Mouse (Mus musculus) megakaryocyte, embryonic 14.5 days (primary cell): Measurements from ENCODE around the gene Ube2o. TPM values are rescaled to one million over a fixed set of nuclear protein-coding genes. Genes with fewer than 3 reads are reported as not detected.

Source experiments
- H3K27me3 ChIP-seq: replicated peaks from 2 replicates; pipeline ENCODE3; 2012; ENCODE audit warnings: inconsistent platforms
- H3K36me3 ChIP-seq: replicated peaks from 2 replicates; pipeline ENCODE3; 2012; ENCODE audit warnings: low read length, inconsistent platforms, mixed read lengths
- H3K4me1 ChIP-seq: 2 replicates; pipeline ENCODE4 v1.6.1; 2012; ENCODE audit warnings: inconsistent platforms
- H3K4me3 ChIP-seq: replicated peaks from 2 replicates; pipeline ENCODE3; 2012; ENCODE audit warnings: moderate library complexity, mild to moderate bottlenecking, inconsistent platforms
- H3K9me3 ChIP-seq: 2 replicates; pipeline ENCODE4 v1.6.1; 2012; ENCODE audit warnings: inconsistent platforms
- FLI1 ChIP-seq: IDR thresholded peaks from 2 replicates; pipeline ENCODE4 v1.6.1; 2012; ENCODE audit warnings: low read length, inconsistent platforms, mixed read lengths
- GATA1 ChIP-seq: IDR thresholded peaks from 3 replicates; pipeline ENCODE4 v1.6.1; 2012; ENCODE audit warnings: mixed read lengths, low read length, inconsistent platforms, borderline replicate concordance
- polyA plus RNA-seq: library from polyadenylated mRNA; stranded (reverse); fragments of >175 nt; gene quantifications from 2 replicates; pipeline ENCODE4 v1.2.3, GENCODE M21; 2012; ENCODE audit warnings: low replicate concordance; ENCODE audit not compliant: insufficient read depth

The Ube2o gene
- polyA plus RNA-seq, 1 experiment, result 115 TPM

GRCm38 (mm10) chr11:116518482-116518881 lies 62.8 kb downstream of the Ube2o start:
- Histone ChIP-seq H3K36me3 (no peaks in the 10 kb centered on the region), H3K9me3 (no peaks in the 10 kb centered on the region), H3K27me3 (peaks cover 70% of the 10 kb centered on the region), H3K4me3 (no peak overlapping the region), H3K4me1 (peaks cover 12% of the 10 kb centered on the region)
- TF ChIP-seq GATA1, result no peak

- Histone ChIP-seq H3K4me1 (no peaks in the 10 kb centered on the region), H3K9me3 (peaks cover 18% of the 10 kb centered on the region), H3K4me3 (no peak overlapping the region), H3K36me3 (no peaks in the 10 kb centered on the region), H3K27me3 (peaks cover 72% of the 10 kb centered on the region)
- no peak for TF ChIP-seq GATA1
- TF ChIP-seq FLI1, result no peak
Observed at GRCm38 (mm10) chr11:116515330-116516020, 65.8 kb downstream of the Ube2o start.

GRCm38 (mm10) chr11:116513531-116514038 lies 67.7 kb downstream of the Ube2o start:
- Histone ChIP-seq H3K36me3 (no peaks in the 10 kb centered on the region), H3K27me3 (peaks cover 63% of the 10 kb centered on the region), H3K4me3 (no peak overlapping the region), H3K9me3 (peaks cover 23% of the 10 kb centered on the region), H3K4me1 (no peaks in the 10 kb centered on the region)
- TF ChIP-seq GATA1, result no peak
- no peak for TF ChIP-seq FLI1

GRCm38 (mm10) chr11:116512987-116513386 lies 68.3 kb downstream of the Ube2o start:
- Histone ChIP-seq H3K27me3 (peaks cover 61% of the 10 kb centered on the region), H3K4me1 (no peaks in the 10 kb centered on the region), H3K4me3 (no peak overlapping the region), H3K9me3 (peaks cover 25% of the 10 kb centered on the region), H3K36me3 (no peaks in the 10 kb centered on the region)
- TF ChIP-seq GATA1, result no peak
- no peak for TF ChIP-seq FLI1

- peaks cover 30% of the 10 kb centered on the region for H3K9me3 ChIP-seq
- H3K4me1 ChIP-seq, result no peaks in the 10 kb centered on the region
- TF ChIP-seq FLI1, result no peak
- TF ChIP-seq GATA1, result no peak
- no peak overlapping the region for H3K4me3 ChIP-seq
- H3K36me3 ChIP-seq, result no peaks in the 10 kb centered on the region
- H3K27me3 ChIP-seq, result peaks cover 62% of the 10 kb centered on the region
Observed at GRCm38 (mm10) chr11:116512154-116512553, 69.1 kb downstream of the Ube2o start.

GRCm38 (mm10) chr11:116511301-116511868 lies 69.9 kb downstream of the Ube2o start:
- peaks cover 30% of the 10 kb centered on the region for H3K9me3 ChIP-seq
- peaks cover 58% of the 10 kb centered on the region for H3K27me3 ChIP-seq
- TF ChIP-seq FLI1 (no peak), GATA1 (no peak)
- H3K36me3 ChIP-seq, result no peaks in the 10 kb centered on the region
- H3K4me1 ChIP-seq, result peaks cover under 1% of the 10 kb centered on the region; the same call in 1 of the 2 replicates
- H3K4me3 ChIP-seq, result no peak overlapping the region

GRCm38 (mm10) chr11:116508689-116509088 lies 72.6 kb downstream of the Ube2o start:
- TF ChIP-seq FLI1 (no peak), GATA1 (no peak)
- Histone ChIP-seq H3K4me1 (peaks cover 3% of the 10 kb centered on the region; the same call in 1 of the 2 replicates), H3K4me3 (no peak overlapping the region), H3K9me3 (peaks cover 30% of the 10 kb centered on the region), H3K36me3 (no peaks in the 10 kb centered on the region), H3K27me3 (peaks cover 58% of the 10 kb centered on the region)

- Histone ChIP-seq H3K27me3 (peaks cover 37% of the 10 kb centered on the region), H3K9me3 (peaks cover 20% of the 10 kb centered on the region), H3K36me3 (no peaks in the 10 kb centered on the region), H3K4me1 (peaks cover 5% of the 10 kb centered on the region), H3K4me3 (no peak overlapping the region)
- TF ChIP-seq FLI1 (no peak), GATA1 (no peak)
Observed at GRCm38 (mm10) chr11:116506151-116506875, 74.9 kb downstream of the Ube2o start.

- no peaks in the 10 kb centered on the region for H3K36me3 ChIP-seq
- TF ChIP-seq FLI1, result no peak
- TF ChIP-seq GATA1, result no peak
- H3K4me3 ChIP-seq, result no peak overlapping the region
- H3K27me3 ChIP-seq, result peaks cover 33% of the 10 kb centered on the region
- H3K4me1 ChIP-seq, result peaks cover 13% of the 10 kb centered on the region
- peaks cover 13% of the 10 kb centered on the region for H3K9me3 ChIP-seq
Observed at GRCm38 (mm10) chr11:116505573-116505972, 75.7 kb downstream of the Ube2o start.

- TF ChIP-seq GATA1 (no peak), FLI1 (no peak)
- Histone ChIP-seq H3K27me3 (peaks cover 35% of the 10 kb centered on the region), H3K4me1 (peaks cover 15% of the 10 kb centered on the region), H3K4me3 (no peak overlapping the region), H3K36me3 (no peaks in the 10 kb centered on the region), H3K9me3 (0 out of 2 replicates have a peak, but pooled peaks cover 8% of the 10 kb centered on the region)
Observed at GRCm38 (mm10) chr11:116504516-116504915, 76.7 kb downstream of the Ube2o start.
